Mouse (Mus musculus) embryonic facial prominence, embryonic 10.5 days (tissue): ENCODE data around the gene Xntrpc. TPM values are rescaled to one million over a fixed set of nuclear protein-coding genes. Genes with fewer than 3 reads are reported as not detected.
"Not testable (repeated sequence)": the region's sequence is repeated elsewhere in the genome, so short reads cannot be mapped to it uniquely, and the experiment has no call there.

ENCODE experiments used
- DNase-seq: peaks from one replicate; pipeline ENCODE4 v3.0.0-alpha.2; 2017; ENCODE audit warnings: low spot score
- H3K27ac ChIP-seq: fragments of 300-500 bp; sonication (generic); replicated peaks from 2 replicates; pipeline ENCODE4 v1.5.1; 2016; ENCODE audit warnings: mild to moderate bottlenecking
- H3K27me3 ChIP-seq: fragments of 300-500 bp; sonication (generic); replicated peaks from 2 replicates; pipeline ENCODE4 v1.6.1; 2016; ENCODE audit warnings: low read depth, mild to moderate bottlenecking; ENCODE audit not compliant: poor library complexity, severe bottlenecking
- H3K36me3 ChIP-seq: fragments of 300-500 bp; sonication (generic); replicated peaks from 2 replicates; pipeline ENCODE4 v1.6.1; 2016; ENCODE audit warnings: mild to moderate bottlenecking, moderate library complexity
- H3K4me1 ChIP-seq: fragments of 300-500 bp; sonication (generic); 2 replicates; pipeline ENCODE4 v1.6.1; 2016
- H3K4me3 ChIP-seq: fragments of 300-500 bp; sonication (generic); 2 replicates; pipeline ENCODE4 v1.5.1; 2016; ENCODE audit warnings: mild to moderate bottlenecking, moderate library complexity
- H3K9me3 ChIP-seq: fragments of 300-500 bp; sonication (generic); 2 replicates; pipeline ENCODE4 v1.6.1; 2016; ENCODE audit warnings: mild to moderate bottlenecking
- WGBS: fragments of 180-500 bp; shearing (Covaris S2); methylation state at CpG from one replicate; pipeline ENCODE4 v1.1.7; 2016; 5-methylcytosine and 5-hydroxymethylcytosine counted together
- polyA plus RNA-seq: library from polyadenylated mRNA; unstranded; fragments of >200 nt; fragmentation: Nextera tagmentation; extraction: Ambion mirVana; gene quantifications from 2 replicates; pipeline ENCODE4 v1.2.1, GENCODE M21; 2016

Xntrpc gene
- polyA plus RNA-seq, result 2.5 and 2.6 TPM in 2 replicates

DNA sequence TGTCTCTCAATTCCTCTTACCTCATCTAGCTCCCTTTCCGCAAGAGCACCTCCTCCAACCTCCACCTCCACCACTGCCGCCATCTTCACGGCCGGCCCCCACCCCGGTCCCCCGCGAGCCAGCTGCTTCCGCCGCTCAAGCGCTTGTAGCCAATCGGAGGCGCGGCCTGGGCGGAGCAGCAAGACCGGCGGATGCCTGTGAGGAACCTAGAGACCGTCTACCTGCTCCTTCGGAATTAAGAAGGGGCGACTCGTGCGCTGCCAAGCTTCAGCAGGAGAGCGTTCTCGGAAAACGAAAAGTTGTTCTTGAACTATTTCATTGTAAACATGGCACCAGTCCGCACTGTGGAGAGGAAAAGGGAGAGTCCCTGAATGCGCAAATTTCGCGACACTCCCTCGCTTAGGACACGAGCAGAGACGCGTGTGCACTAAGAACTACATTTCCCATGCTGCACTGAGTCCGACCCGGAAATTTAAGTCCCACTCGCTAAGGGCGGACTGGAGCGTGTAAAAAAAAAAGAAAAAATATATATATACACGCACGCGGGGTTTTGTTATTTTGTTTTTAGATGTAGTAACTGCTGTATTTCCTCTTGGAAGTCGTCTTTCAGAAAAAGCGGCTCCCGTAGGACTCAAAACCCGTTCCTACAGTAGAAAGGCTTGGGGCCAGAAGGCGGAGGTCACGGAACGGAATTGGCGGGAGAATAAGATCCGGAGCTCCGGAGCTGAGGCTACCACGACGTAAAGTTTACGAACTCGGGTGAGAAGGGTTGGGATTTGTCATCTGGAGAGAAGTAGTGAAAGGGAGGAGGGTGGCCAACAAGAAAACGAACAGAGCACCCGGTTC lies at the start of gene Xntrpc, which contains the start of the genes Rnf121 and Xndc1:
TSS of gene Xntrpc (plus strand) at position 668 of the 846 bp plus-strand sequence.
TSS of gene Rnf121 (minus strand) at position 424 of the 846 bp plus-strand sequence.
TSS of gene Xndc1 (plus strand) at position 466 of the 846 bp plus-strand sequence.
- Histone ChIP-seq H3K36me3 (peaks cover 45% of the 10 kb centered on the region), H3K4me1 (peaks cover 22% of the 10 kb centered on the region), H3K27ac (peak within 1 kb of the TSS; percentile 93), H3K9me3 (no peaks in the 10 kb centered on the region), H3K27me3 (no peaks in the 10 kb centered on the region), H3K4me3 (peak within 1 kb of the TSS; percentile 82)
- DNase-seq, result peak; percentile 96
- under 1% methylated on average over 56 of the region's 56 CpGs for WGBS

DNA sequence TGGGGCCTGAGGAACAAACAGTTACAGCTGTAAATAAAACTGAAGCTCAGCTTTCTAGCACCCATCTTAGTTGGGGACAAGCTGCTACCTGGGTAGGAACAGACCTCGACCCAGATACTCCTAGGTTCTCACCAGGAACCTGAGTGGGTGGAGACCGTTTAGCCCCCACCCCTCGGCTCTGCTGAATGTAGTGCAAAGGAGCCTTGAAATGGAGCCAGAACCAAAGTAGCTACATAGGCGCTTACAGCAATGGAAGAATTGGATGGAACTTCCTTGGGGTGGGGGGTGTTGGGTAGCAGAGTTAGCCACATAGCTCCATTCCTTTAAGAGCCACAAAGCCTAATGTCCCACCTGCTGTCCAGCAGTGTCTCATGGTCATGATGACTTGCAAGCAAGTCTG lies 48.6 kb upstream of the Xntrpc start:
- Histone ChIP-seq H3K27ac (no peak overlapping the region), H3K27me3 (no peaks in the 10 kb centered on the region), H3K4me3 (no peak overlapping the region), H3K36me3 (peaks cover 100% of the 10 kb centered on the region), H3K9me3 (no peaks in the 10 kb centered on the region), H3K4me1 (no peaks in the 10 kb centered on the region)
- DNase-seq, result no peak
- 84% methylated on average over 4 of the region's 4 CpGs for WGBS

- no peak overlapping the region for H3K4me3 ChIP-seq
- H3K36me3 ChIP-seq, result peaks cover 100% of the 10 kb centered on the region
- H3K27me3 ChIP-seq, result no peaks in the 10 kb centered on the region
- 87% methylated on average over 5 of the region's 5 CpGs for WGBS
- H3K27ac ChIP-seq, result no peak overlapping the region
- no peaks in the 10 kb centered on the region for H3K4me1 ChIP-seq
- no peaks in the 10 kb centered on the region for H3K9me3 ChIP-seq
- DNase-seq, result no peak
Measured at GRCm38 (mm10) chr7:102017452-102017851, 48.1 kb upstream of the Xntrpc start.

GRCm38 (mm10) chr7:102018034-102018433 lies 47.5 kb upstream of the Xntrpc start:
- Histone ChIP-seq H3K36me3 (peaks cover 100% of the 10 kb centered on the region), H3K27me3 (no peaks in the 10 kb centered on the region), H3K27ac (no peak overlapping the region), H3K9me3 (no peaks in the 10 kb centered on the region), H3K4me3 (no peak overlapping the region), H3K4me1 (no peaks in the 10 kb centered on the region)
- 86% methylated on average over 7 of the region's 7 CpGs for WGBS
- no peak for DNase-seq

DNA sequence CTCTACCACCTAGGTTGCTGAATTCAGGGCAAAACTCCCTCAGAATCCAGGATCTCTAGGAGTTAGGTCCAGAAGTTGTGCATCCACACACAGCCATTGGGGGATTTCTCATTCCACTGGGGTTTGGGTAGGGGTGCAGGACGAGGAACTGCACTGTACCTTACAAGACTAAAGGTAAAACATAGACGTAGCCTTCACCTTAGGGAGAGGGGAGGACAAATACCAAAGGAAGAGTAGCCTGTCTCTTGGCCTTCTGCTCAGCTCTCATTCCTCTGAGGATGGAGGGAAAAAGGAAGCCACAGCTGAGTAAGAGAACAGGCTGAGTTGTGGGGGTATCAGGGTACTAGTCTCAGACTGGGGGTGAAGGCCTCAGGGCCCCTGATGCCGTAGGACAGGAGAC lies 46.9 kb upstream of the Xntrpc start, which contains the start of gene Il18bp:
TSS of gene Il18bp (minus strand) at position 101 of the 400 bp plus-strand sequence.
- peaks cover 100% of the 10 kb centered on the region for H3K36me3 ChIP-seq
- no peaks in the 10 kb centered on the region for H3K27me3 ChIP-seq
- H3K4me3 ChIP-seq, result no peak within 1 kb of the TSS
- H3K9me3 ChIP-seq, result no peaks in the 10 kb centered on the region
- H3K4me1 ChIP-seq, result no peaks in the 10 kb centered on the region
- WGBS, result 89% methylated on average over 3 of the region's 3 CpGs
- no peak for DNase-seq
- H3K27ac ChIP-seq, result no peak within 1 kb of the TSS

DNA sequence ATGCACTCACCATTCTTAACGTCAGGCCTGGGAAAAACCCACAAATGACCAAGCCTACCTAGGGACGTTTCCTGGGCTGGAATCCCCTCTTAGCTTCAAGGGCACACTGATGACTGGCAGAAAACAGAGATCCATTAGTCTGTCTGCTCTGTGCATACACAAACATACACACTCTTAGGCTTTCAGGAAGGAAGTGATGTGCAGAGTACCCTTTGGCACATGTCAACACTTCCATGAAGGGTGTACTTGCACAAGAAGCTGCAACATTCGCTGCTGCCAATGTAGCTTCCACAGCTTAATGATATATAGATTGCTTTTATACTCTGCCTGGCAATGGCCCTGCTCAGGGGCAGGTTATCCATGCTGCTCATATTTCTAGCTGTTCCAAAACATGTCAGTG lies 46.2 kb upstream of the Xntrpc start:
- Histone ChIP-seq H3K36me3 (peaks cover 100% of the 10 kb centered on the region), H3K9me3 (no peaks in the 10 kb centered on the region), H3K4me1 (no peaks in the 10 kb centered on the region), H3K27ac (no peak overlapping the region), H3K4me3 (no peak overlapping the region), H3K27me3 (no peaks in the 10 kb centered on the region)
- DNase-seq, result no peak
- WGBS, result 81% methylated on average over 3 of the region's 3 CpGs

GRCm38 (mm10) chr7:102020934-102021333 lies 44.6 kb upstream of the Xntrpc start:
- not testable (repeated sequence) for H3K27ac ChIP-seq, H3K4me3 ChIP-seq, DNase-seq, H3K27me3 ChIP-seq, H3K9me3 ChIP-seq, H3K4me1 ChIP-seq
- peaks cover 99% of the 10 kb centered on the region for H3K36me3 ChIP-seq
- WGBS, result 95% methylated on average over 2 of the region's 2 CpGs

- Histone ChIP-seq H3K9me3 (no peaks in the 10 kb centered on the region), H3K27me3 (no peaks in the 10 kb centered on the region), H3K4me1 (no peaks in the 10 kb centered on the region), H3K27ac (no peak overlapping the region), H3K4me3 (no peak overlapping the region), H3K36me3 (peaks cover 97% of the 10 kb centered on the region)
- DNase-seq, result no peak
- WGBS, result 93% methylated on average over 9 of the region's 9 CpGs
Measured at GRCm38 (mm10) chr7:102023821-102024220, 41.7 kb upstream of the Xntrpc start.

- DNase-seq, result no peak
- peaks cover 95% of the 10 kb centered on the region for H3K36me3 ChIP-seq
- H3K9me3 ChIP-seq, result no peaks in the 10 kb centered on the region
- WGBS, result 81% methylated on average over 2 of the region's 2 CpGs
- no peaks in the 10 kb centered on the region for H3K27me3 ChIP-seq
- H3K4me3 ChIP-seq, result no peak overlapping the region
- H3K27ac ChIP-seq, result no peak overlapping the region
- no peaks in the 10 kb centered on the region for H3K4me1 ChIP-seq
Measured at GRCm38 (mm10) chr7:102025187-102026119, 40.1 kb upstream of the Xntrpc start.

DNA sequence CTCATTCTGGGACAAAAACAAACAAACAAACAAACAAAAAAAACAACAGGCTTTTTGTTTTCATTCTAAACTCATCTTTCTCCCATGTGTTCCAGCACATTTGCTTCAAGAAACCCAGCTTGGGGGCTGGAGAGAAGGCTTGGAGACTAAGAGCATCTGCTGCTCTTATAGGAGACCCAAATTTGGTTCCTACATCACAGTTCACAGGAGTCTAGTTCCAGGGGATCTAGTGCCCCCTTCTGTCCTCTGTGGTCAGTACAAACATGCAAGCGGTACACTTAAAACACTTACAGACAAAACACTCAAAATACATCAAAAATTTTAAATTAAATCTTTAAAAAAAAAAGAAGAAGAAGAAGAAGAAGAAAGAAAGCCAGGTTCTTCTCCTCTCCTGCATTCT lies 30.6 kb upstream of the Xntrpc start:
- Histone ChIP-seq H3K27me3 (no peaks in the 10 kb centered on the region), H3K27ac (no peak overlapping the region), H3K4me1 (no peaks in the 10 kb centered on the region), H3K9me3 (no peaks in the 10 kb centered on the region), H3K4me3 (no peak overlapping the region), H3K36me3 (peaks cover 100% of the 10 kb centered on the region)
- no peak for DNase-seq
- 95% methylated on average over 1 of the region's 1 CpGs for WGBS

DNA sequence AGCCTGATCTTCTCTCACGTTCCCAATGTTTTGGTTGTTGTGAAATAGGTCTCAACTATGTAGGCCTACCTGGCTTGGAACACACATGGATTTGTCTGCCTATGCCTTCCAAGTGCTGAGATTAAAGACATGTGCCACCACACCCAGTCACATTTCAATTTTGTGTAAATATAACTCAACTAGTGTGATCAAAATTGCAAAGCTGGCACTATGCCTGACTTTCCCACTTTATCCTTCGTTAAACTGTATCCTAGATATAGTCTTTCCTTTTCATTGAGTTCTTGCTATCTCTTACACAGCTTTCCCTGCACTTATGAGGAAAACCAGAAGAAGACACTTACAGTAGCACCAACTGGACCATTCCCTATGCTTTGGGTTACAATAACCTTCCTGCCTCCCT lies 30.0 kb upstream of the Xntrpc start:
- 97% methylated on average over 2 of the region's 2 CpGs for WGBS
- H3K27ac ChIP-seq, result no peak overlapping the region
- no peaks in the 10 kb centered on the region for H3K4me1 ChIP-seq
- no peak for DNase-seq
- no peaks in the 10 kb centered on the region for H3K9me3 ChIP-seq
- H3K27me3 ChIP-seq, result no peaks in the 10 kb centered on the region
- H3K36me3 ChIP-seq, result peaks cover 100% of the 10 kb centered on the region
- no peak overlapping the region for H3K4me3 ChIP-seq

- Histone ChIP-seq H3K27ac (no peak overlapping the region), H3K9me3 (no peaks in the 10 kb centered on the region), H3K4me1 (no peaks in the 10 kb centered on the region), H3K36me3 (peaks cover 97% of the 10 kb centered on the region), H3K27me3 (no peaks in the 10 kb centered on the region), H3K4me3 (no peak overlapping the region)
- no peak for DNase-seq
- WGBS, result 93% methylated on average over 3 of the region's 3 CpGs
Measured at GRCm38 (mm10) chr7:102037318-102037717, 28.2 kb upstream of the Xntrpc start.
